Mouse (Mus musculus) frontal cortex, postnatal 36 days (tissue): ENCODE results near the gene Lipi.

ENCODE experiments used
- DNase-seq, 2 experiments: peaks; one replicate each; pipeline ENCODE4 v3.0.0; 2022; ENCODE audit warnings: low spot score in 2 of 2

Gene Lipi

GRCm38 (mm10) chr16:75585961-75586360 lies at the start of gene Lipi:
Gene Lipi (minus strand): TSS chr16:75586061.
- no peak for DNase-seq

- DNase-seq, result no peak
These were observed 42.0 kb upstream of the Lipi start for GRCm38 (mm10) chr16:75627862-75628261.

- DNase-seq, result peak in 1 of 2 experiments; percentile 15
These were observed 31.9 kb upstream of the Lipi start for GRCm38 (mm10) chr16:75617651-75618349.

- DNase-seq, result no peak
These were observed 26.7 kb upstream of the Lipi start for GRCm38 (mm10) chr16:75612561-75612960.

GRCm38 (mm10) chr16:75606415-75606814 lies 20.6 kb upstream of the Lipi start:
- DNase-seq, result no peak

GRCm38 (mm10) chr16:75593501-75594183 lies 7.8 kb upstream of the Lipi start:
- no peak for DNase-seq

GRCm38 (mm10) chr16:75592671-75593500 lies 7.0 kb upstream of the Lipi start, which contains the start of gene Rbm11:
Gene Rbm11 (plus strand): TSS chr16:75592844.
- DNase-seq, result peak; percentile 78 to 79

- DNase-seq, result no peak
These were observed 605 bp upstream of the Lipi start for GRCm38 (mm10) chr16:75586466-75586865.

- no peak for DNase-seq
These were observed 3.6 kb downstream of the Lipi start for GRCm38 (mm10) chr16:75582279-75582678.

GRCm38 (mm10) chr16:75562910-75563309 lies 23.0 kb downstream of the Lipi start:
- DNase-seq, result peak in 1 of 2 experiments; percentile 6

- no peak for DNase-seq
These were observed 40.6 kb downstream of the Lipi start for GRCm38 (mm10) chr16:75545310-75545709.

GRCm38 (mm10) chr16:75537784-75538565 lies 47.9 kb downstream of the Lipi start:
- peak in 1 of 2 experiments; percentile 51 for DNase-seq

- DNase-seq, result no peak
These were observed 54.2 kb downstream of the Lipi start for GRCm38 (mm10) chr16:75531705-75532104.

- no peak for DNase-seq
These were observed 89.3 kb downstream of the Lipi start for GRCm38 (mm10) chr16:75496568-75496967.
